Comparison of ENCODE assay signal across 8 mouse cellular contexts in the genomic region with DNA sequence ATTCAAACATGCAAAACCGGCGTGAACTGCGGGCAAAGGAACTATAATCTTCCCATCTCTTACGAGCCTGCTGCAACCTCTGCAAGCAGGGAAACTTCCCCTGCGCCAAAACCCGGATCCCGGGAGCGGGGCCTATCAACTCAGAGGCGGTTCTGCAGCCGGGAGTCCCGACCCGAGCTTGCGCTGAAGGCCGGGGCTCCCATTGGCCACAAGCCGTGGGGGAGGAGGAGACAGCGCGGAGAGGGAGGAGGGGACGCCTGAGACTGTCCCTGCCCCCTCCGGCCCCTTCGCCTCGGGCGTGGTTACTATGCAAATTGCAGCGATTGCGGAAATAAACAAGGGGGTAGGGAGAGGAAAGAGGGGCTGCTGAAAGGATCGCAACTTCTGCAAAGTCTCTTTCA. TPM values are rescaled to one million over a fixed set of nuclear protein-coding genes. Genes with fewer than 3 reads are reported as not detected.
DNase-seq lines count a peak whose midpoint lies in the region; ATAC-seq and TF ChIP-seq lines count a peak whose summit lies in the region.

No protein-coding gene starts in this region.

- peak; percentile 93 for ATAC-seq in forebrain, embryonic 16.5 days
- ATAC-seq in lung, embryonic 14.5 days (ENCODE audit: insufficient read depth) = peak; percentile 95
- peak; percentile 96 for ATAC-seq in neutrophil, adult 5-6 weeks (ENCODE audit: extremely low read depth, insufficient number of reproducible peaks, low FRiP score, poor library complexity, severe bottlenecking)

- DNase-seq in MEL (ENCODE audit: low read depth, low spot score) = peak; percentile 98
- peak; percentile 96 to 99 for DNase-seq in cerebellum, adult 18-20 months
- DNase-seq in heart, postnatal 36 days = peak; percentile 96
- peak; percentile 96 to 97 for DNase-seq in layer of hippocampus, adult 8-10 months (ENCODE audit: low spot score in 2 of 2)
- peak; percentile 99 for DNase-seq in lung, embryonic 14.5 days
- DNase-seq in testis, postnatal 14 days (ENCODE audit: low spot score) = peak; percentile 95

- peak overlapping the region; percentile 80 for H3K4me2 ChIP-seq in forebrain, embryonic 16.5 days (ENCODE audit: low read length)
- H3K4me2 ChIP-seq in lung, embryonic 14.5 days = peak overlapping the region; percentile 91

- no peak for TF ChIP-seq RAD21 in MEL (IDR thresholded peaks at IDR 0.05; ENCODE audit: low read depth, low read length)

- H3K79me2 ChIP-seq in MEL (ENCODE audit: control insufficient read depth, insufficient read depth, low read length, poor library complexity) = peaks cover 9% of the 10 kb centered on the region

- TF ChIP-seq POLR2A in MEL (IDR thresholded peaks at IDR 0.05; ENCODE audit: control insufficient read depth in 1 of 2, insufficient read depth in 1 of 2, low read depth in 1 of 2, low read length in 2 of 2, poor library complexity in 1 of 2) = peak in 1 of 2 experiments; percentile 44; a peak in 1 of 4 replicates

- peak in 1 of 2 experiments; percentile 45; a peak in 2 of 4 replicates for TF ChIP-seq EP300 in MEL (IDR thresholded peaks at IDR 0.05; ENCODE audit: low read depth in 1 of 2, low read length in 2 of 2)

- intact Hi-C loops in heart, postnatal 36 days (cut with DNase I) = no loop called here

- peaks cover 0 to 5% of the 10 kb centered on the region in 2 experiments; a peak in 2 of 4 replicates for H3K36me3 ChIP-seq in MEL (ENCODE audit: control insufficient read depth in 1 of 2, insufficient read depth in 2 of 2, low read length in 2 of 2)
- no peaks in the 10 kb centered on the region for H3K36me3 ChIP-seq in forebrain, embryonic 16.5 days (ENCODE audit: control insufficient read depth, insufficient read depth)
- no peaks in the 10 kb centered on the region for H3K36me3 ChIP-seq in lung, embryonic 14.5 days (ENCODE audit: insufficient read depth)

- peaks cover 0 to 5% of the 10 kb centered on the region in 2 experiments for H3K4me1 ChIP-seq in MEL (ENCODE audit: control insufficient read depth in 1 of 2, insufficient read depth in 2 of 2, low read length in 2 of 2)
- peaks cover 36% of the 10 kb centered on the region for H3K4me1 ChIP-seq in forebrain, embryonic 16.5 days (replicated peaks; ENCODE audit: control insufficient read depth, insufficient read depth, low read length)
- H3K4me1 ChIP-seq in lung, embryonic 14.5 days (ENCODE audit: insufficient read depth) = peaks cover 9% of the 10 kb centered on the region

- WGBS in forebrain, embryonic 16.5 days = under 1% methylated on average over 25 of the region's 25 CpGs
- under 1% methylated on average over 25 of the region's 25 CpGs for WGBS in lung, embryonic 14.5 days

- H3K4me3 ChIP-seq in MEL (ENCODE audit: control insufficient read depth in 1 of 2, insufficient read depth in 1 of 2, low read depth in 2 of 2, low read length in 2 of 2) = peak overlapping the region; percentile 67 to 76
- H3K4me3 ChIP-seq in forebrain, embryonic 16.5 days (replicated peaks; ENCODE audit: low read length) = peak overlapping the region; percentile 58
- H3K4me3 ChIP-seq in lung, embryonic 14.5 days (ENCODE audit: low read depth, low read length) = peak overlapping the region; percentile 42

- TF ChIP-seq CTCF in MEL (IDR thresholded peaks at IDR 0.05 in 2 of 3, conservative IDR thresholded peaks at IDR 0.05 in 1 of 3; ENCODE audit: control insufficient read depth in 1 of 3, insufficient read depth in 1 of 3, low read depth in 2 of 3, low read length in 3 of 3, poor library complexity in 1 of 3, severe bottlenecking in 1 of 3) = no peak
- no peak for TF ChIP-seq CTCF in lung, embryonic 14.5 days (IDR thresholded peaks at IDR 0.05; ENCODE audit: low read depth)

- no peaks in the 10 kb centered on the region for H3K9me3 ChIP-seq in MEL (replicated peaks; ENCODE audit: insufficient read depth, low read length)
- H3K9me3 ChIP-seq in forebrain, embryonic 16.5 days (ENCODE audit: control insufficient read depth, low read length) = no peaks in the 10 kb centered on the region
- no peaks in the 10 kb centered on the region for H3K9me3 ChIP-seq in lung, embryonic 14.5 days (ENCODE audit: low read depth, low read length)

- H3K27ac ChIP-seq in MEL (ENCODE audit: control insufficient read depth, low read depth, low read length) = peak overlapping the region; percentile 88
- H3K27ac ChIP-seq in forebrain, embryonic 16.5 days (ENCODE audit: low read length) = peak overlapping the region; percentile 92
- H3K27ac ChIP-seq in lung, embryonic 14.5 days (ENCODE audit: low read depth) = peak overlapping the region; percentile 95

- H3K9ac ChIP-seq in MEL (ENCODE audit: control insufficient read depth, low read depth, low read length, poor library complexity, severe bottlenecking) = peak overlapping the region; percentile 58
- peak overlapping the region; percentile 68 for H3K9ac ChIP-seq in forebrain, embryonic 16.5 days (replicated peaks; ENCODE audit: low read depth, low read length)
- H3K9ac ChIP-seq in lung, embryonic 14.5 days = peak overlapping the region; percentile 45

- no peaks in the 10 kb centered on the region for H3K27me3 ChIP-seq in MEL (ENCODE audit: control insufficient read depth in 1 of 2, insufficient read depth in 2 of 2, low read length in 2 of 2)
- no peaks in the 10 kb centered on the region for H3K27me3 ChIP-seq in forebrain, embryonic 16.5 days (replicated peaks; ENCODE audit: control insufficient read depth, insufficient read depth, low read length)
- H3K27me3 ChIP-seq in lung, embryonic 14.5 days (ENCODE audit: insufficient read depth, low read length) = no peaks in the 10 kb centered on the region

TF ChIP-seq in MEL, 35 proteins besides CTCF, POLR2A, EP300 and RAD21:
- TF ChIP-seq MYC (IDR thresholded peaks at IDR 0.05; ENCODE audit: low read depth, low read length) (no peak), USF1 (IDR thresholded peaks at IDR 0.05; ENCODE audit: low read depth, low read length) (0 out of 2 replicates have a peak, but pooled peaks have one; percentile 9), BHLHE40 (IDR thresholded peaks at IDR 0.05; ENCODE audit: borderline replicate concordance, low read depth, low read length) (peak; percentile 86), SMC3 (IDR thresholded peaks at IDR 0.05; ENCODE audit: low read depth, low read length) (no peak), MAFK (IDR thresholded peaks at IDR 0.05; ENCODE audit: borderline replicate concordance, low read depth, low read length) (no peak), ELF1 (IDR thresholded peaks at IDR 0.05; ENCODE audit: low read depth, low read length) (peak; percentile 73), NRF1 (IDR thresholded peaks at IDR 0.05; ENCODE audit: insufficient read depth, low read depth, low read length, poor library complexity, severe bottlenecking) (peak; percentile 65), CHD2 (IDR thresholded peaks at IDR 0.05; ENCODE audit: low read length) (peak; percentile 65), SIN3A (IDR thresholded peaks at IDR 0.05; ENCODE audit: low read length) (peak; percentile 88), MAX (IDR thresholded peaks at IDR 0.05; ENCODE audit: low read length) (peak; percentile 84), ZMIZ1 (IDR thresholded peaks at IDR 0.05; ENCODE audit: low read depth, low read length) (no peak; the same call in 1 of the 2 replicates), POLR2AphosphoS2 (IDR thresholded peaks at IDR 0.05; ENCODE audit: low read length) (no peak), ETS1 (IDR thresholded peaks at IDR 0.05; ENCODE audit: low read depth, low read length) (peak; percentile 70), TBP (IDR thresholded peaks at IDR 0.05; ENCODE audit: low read depth, low read length) (peak; percentile 61; the same call in 1 of the 2 replicates), RCOR1 (IDR thresholded peaks at IDR 0.05; ENCODE audit: low read depth, low read length) (peak; percentile 40; the same call in 1 of the 2 replicates), UBTF (IDR thresholded peaks at IDR 0.05; ENCODE audit: borderline replicate concordance, insufficient read depth, low read depth, low read length) (0 out of 2 replicates have a peak, but pooled peaks have one; percentile 65), HCFC1 (IDR thresholded peaks at IDR 0.05; ENCODE audit: low read depth, low read length) (peak; percentile 47), MXI1 (IDR thresholded peaks at IDR 0.05; ENCODE audit: low read depth, low read length) (peak; percentile 90; the same call in 1 of the 2 replicates), MAZ (IDR thresholded peaks at IDR 0.05; ENCODE audit: low read depth, low read length) (no peak; the same call in 1 of the 2 replicates), POLR2AphosphoS5 (IDR thresholded peaks at IDR 0.05; ENCODE audit: borderline replicate concordance, low read depth, low read length) (no peak)

RNA-seq across cellular contexts. Expression of gene Nfia, which starts 0.5 kb away (rescaled TPM):
- total RNA-seq in MEL (2012; rRNA removed) = 10.2 and 16.4 TPM in 2 replicates
- polyA plus RNA-seq in MEL (2012; ENCODE audit: insufficient read depth in 1 of 2, insufficient read length in 2 of 2, low read depth in 1 of 2, low replicate concordance in 2 of 2, missing spikeins in 1 of 2) = 10 to 100 TPM; 13.4 to 20.5 TPM
- 88.3 and 97.1 TPM in 2 replicates for polyA plus RNA-seq in forebrain, embryonic 16.5 days (2015; fragmentation: Nextera tagmentation; extraction: Ambion mirVana)
- 100 to 1,000 TPM; 128 to 149 TPM for total RNA-seq in heart, postnatal 36 days (2021)
- total RNA-seq in layer of hippocampus, adult 8-10 months (2022) = 100 to 1,000 TPM in 1 of 4 experiments, 10 to 100 TPM in 3; 94.9 to 110 (median 97.8) TPM
- 48.2 and 53.5 TPM in 2 replicates for polyA plus RNA-seq in lung, embryonic 14.5 days (2014; fragmentation: Nextera tagmentation; extraction: Ambion mirVana)
- total RNA-seq in neutrophil, adult 5-6 weeks (2017) = 11.3 and 11.4 TPM in 2 replicates

RNA-seq across cellular contexts. Expression of gene E130114P18Rik, which starts 5.8 kb away (rescaled TPM):
- not detected in 2 replicates for total RNA-seq in MEL (2012; rRNA removed)
- polyA plus RNA-seq in MEL (2012; ENCODE audit: insufficient read depth in 1 of 2, insufficient read length in 2 of 2, low read depth in 1 of 2, low replicate concordance in 2 of 2, missing spikeins in 1 of 2) = not detected
- 31.0 and 34.5 TPM in 2 replicates for polyA plus RNA-seq in forebrain, embryonic 16.5 days (2015; fragmentation: Nextera tagmentation; extraction: Ambion mirVana)
- total RNA-seq in heart, postnatal 36 days (2021) = under 1 TPM in 1 of 2 experiments, not detected in 1; 0.28 TPM
- 1 to 10 TPM; 6.7 to 9.3 (median 7.9) TPM for total RNA-seq in layer of hippocampus, adult 8-10 months (2022)
- polyA plus RNA-seq in lung, embryonic 14.5 days (2014; fragmentation: Nextera tagmentation; extraction: Ambion mirVana) = 0.84 and 0.85 TPM in 2 replicates
- not detected in 2 replicates for total RNA-seq in neutrophil, adult 5-6 weeks (2017)

Comparison
In these comparisons a context has a peak if more than half of its experiments do, and no peak if none do; other contexts are left out.
1. Peak in every context shown above with its lines: DNase-seq, ATAC-seq, H3K4me3 ChIP-seq and H3K27ac ChIP-seq.